Mouse (Mus musculus) A20 (cell line): ENCODE results near the gene Gse1.
A peak's percentile ranks its signal among the peaks of the same experiment; 100 is the strongest.

Source experiments
- DNase-seq: peaks from one replicate; pipeline ENCODE4 v3.0.0-alpha.2; 2011; ENCODE audit warnings: low read depth, low spot score

Gse1 gene

DNA sequence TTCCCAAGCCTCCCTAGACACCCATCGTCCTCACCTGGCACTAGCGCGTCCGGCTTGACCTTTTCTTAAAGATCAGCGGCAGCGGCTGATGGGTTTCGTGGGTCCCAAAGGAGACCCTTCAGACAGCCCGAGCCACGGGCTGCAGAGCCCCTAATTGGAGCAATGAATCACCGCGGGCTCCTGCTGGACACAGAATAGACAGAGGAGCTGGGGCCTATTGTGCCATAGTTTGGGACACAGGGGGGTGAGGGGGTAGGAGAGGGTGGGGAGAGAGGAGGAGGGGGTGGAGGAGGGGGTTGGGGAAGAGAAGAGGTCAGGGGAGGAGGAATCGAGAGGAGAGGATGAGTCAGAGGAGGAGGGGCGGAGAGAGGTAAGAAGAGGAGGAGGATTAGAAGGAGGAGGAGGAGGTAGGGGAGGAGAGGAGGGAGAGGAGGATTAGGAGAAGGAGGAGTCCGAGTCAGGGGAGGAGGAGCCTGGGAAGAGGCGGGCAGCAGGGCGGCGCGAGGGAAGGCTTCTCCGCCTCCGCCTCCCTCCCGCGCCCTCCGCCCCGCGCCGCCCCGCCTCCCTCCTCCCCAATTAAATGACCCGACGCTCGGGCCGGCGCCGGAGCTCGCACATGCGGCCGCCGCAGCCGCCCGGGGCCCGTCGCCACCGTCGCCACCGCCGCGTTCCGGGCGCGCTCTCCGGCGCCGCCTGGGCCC, at the start of gene Gse1:
Gene Gse1, plus strand, starts transcription at position 566 of the 701 bp plus-strand sequence.
- DNase-seq: no peak

GRCm38 (mm10) chr8:120179027-120179431, 49.2 kb upstream of the Gse1 start:
- peak; percentile 88 for DNase-seq

GRCm38 (mm10) chr8:120180445-120180970, 47.7 kb upstream of the Gse1 start:
- no peak for DNase-seq

DNA sequence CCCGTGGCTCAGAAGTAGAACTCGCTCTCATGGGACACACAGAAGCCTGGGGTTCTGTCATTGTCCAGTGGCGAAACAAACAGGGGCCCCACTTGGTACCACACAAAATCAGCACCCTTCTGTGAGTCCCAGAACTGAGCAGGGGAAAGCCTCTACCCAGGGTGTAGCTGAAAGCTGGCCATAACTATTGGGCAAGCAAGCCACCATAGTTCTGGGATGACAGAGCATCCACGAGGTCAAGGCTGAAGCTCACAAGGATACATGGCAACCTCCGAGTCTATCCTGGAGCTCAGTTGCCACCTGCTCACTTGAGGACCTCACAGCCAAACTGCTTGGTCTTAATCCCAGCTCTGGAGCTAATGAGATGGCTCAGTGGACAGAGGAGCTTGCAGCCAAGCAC, 47.0 kb upstream of the Gse1 start:
- DNase-seq: no peak

DNA sequence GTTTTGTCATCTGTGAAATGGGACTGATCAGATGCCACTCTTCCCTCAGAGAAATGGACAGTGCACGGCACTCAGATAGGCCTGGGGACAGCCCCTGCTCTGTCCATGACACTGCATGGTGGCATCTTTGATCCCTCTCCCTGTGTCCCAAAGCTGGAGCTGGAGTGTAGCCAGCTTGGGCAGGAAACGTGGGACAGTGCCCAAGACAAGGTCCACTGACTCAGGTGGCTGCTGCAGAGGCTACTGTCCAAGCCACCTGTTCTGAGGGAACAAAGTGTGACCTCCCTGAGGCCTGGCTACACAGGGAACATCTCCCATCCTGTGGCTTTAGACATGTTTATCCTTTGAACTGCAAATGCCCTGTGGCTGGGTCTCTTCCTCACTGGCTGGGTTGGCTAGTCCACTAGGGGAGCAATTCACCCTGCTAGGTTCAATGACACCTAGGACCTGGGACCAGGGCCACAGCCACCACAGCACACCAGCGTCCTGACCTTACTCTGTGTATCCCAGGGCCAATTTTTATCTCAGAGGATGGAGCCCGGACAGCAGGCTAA, 46.3 kb upstream of the Gse1 start:
- DNase-seq: no peak

DNA sequence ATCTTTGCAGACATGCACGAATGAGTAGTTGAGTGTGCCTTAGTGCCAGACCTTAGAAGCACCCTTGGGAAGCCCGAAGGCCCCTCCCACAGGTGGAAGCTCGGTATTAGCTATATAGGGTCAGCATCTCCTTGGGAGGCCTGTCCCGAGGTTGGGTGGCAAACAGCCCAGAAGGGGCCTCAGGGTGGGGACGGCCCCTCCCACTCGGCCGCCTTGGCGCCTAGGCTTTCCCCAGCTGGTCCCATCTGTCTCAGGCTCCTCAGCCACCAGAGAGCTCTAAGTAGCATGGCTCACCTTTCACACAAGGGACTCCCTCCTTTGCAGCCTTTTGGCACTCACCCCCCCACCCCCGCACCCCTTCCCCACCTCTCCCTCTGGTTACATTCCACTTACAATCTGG, 43.9 kb upstream of the Gse1 start:
- DNase-seq: no peak

- DNase-seq: no peak
Measured at GRCm38 (mm10) chr8:120184850-120185792, 43.1 kb upstream of the Gse1 start.

DNA sequence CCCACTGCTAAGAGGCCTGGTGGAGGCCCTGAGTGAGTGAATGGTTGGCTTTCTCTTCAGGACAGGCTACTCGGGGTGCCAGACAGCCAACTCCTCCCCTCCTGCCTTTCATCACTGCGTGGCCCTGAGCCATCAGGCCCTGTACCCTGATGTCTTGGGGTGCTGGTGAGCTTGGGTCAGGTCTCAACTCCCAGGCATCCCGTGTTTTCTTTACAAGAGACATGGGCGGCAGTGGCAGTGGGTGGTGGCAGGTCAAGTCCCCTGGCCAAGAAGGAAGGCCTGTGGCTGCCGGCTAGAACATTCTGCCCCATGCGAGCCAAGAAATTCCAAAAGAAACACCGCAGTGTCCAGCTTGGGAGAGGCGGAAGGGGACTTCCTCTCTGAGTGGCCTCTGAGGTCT, 41.8 kb upstream of the Gse1 start:
- no peak for DNase-seq

DNA sequence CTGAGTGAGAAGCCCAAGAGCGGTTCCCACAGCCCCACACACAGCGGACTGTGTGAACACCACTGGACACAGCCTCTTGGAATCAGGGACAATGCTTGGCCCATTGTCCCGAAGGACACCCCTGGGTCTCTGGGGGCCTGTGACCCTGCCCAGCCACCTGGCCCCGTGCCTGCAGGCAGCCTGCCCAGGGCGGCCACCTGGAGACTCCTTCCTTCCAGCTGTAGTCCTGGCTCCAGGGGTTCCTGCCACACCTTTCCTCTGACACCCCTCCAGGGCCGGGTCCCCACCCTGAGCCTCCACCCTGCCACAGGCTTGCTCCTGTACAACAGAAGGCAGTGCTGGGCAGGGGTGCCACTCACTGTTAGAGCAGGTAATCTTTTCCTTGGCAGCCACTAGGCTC, 39.7 kb upstream of the Gse1 start:
- no peak for DNase-seq

DNA sequence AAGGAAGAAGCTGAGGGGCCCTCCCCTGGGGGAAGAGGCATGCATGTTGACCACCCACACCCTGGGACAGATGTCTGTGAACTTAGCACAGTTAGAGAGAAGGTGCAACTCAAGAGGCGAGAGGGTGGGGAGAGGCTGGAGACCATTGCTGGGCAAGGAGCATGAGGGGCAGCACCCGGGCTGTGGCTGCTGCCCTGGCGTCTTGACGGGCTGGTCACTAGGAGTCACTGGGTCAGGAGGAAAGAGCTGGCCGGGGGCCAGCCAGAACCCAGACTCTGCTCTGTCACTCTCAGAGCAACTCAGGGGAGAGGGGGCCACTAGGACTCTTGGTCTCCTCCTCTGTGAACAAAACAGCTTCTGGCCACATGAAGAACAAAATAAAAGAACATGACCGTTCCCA, 38.8 kb upstream of the Gse1 start:
- no peak for DNase-seq

- no peak for DNase-seq
Measured at GRCm38 (mm10) chr8:120190107-120190809, 38.0 kb upstream of the Gse1 start.

- DNase-seq: no peak
Measured at GRCm38 (mm10) chr8:120190810-120191413, 37.3 kb upstream of the Gse1 start.

- no peak for DNase-seq
Measured at GRCm38 (mm10) chr8:120191633-120192032, 36.6 kb upstream of the Gse1 start.

DNA sequence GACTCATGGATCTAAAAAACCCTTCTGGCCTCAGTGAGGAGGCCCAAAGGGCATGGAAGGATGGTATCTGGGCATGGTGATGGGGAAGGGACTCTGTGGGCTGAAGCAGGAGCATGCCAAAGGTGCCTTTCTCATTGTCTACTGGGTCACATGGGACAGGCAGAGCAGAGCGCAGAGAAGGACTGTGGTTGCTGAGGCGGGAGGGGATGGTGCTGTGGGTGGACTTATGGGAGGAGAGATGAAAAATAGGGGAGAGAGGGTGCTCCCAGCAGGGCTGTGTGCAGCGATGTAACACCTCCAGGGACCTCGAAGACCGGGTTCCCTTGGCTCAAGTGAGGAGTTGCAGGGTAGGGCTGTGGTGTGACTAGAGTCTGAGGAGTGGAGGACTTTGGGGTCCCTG, 36.1 kb upstream of the Gse1 start:
- DNase-seq: no peak

DNA sequence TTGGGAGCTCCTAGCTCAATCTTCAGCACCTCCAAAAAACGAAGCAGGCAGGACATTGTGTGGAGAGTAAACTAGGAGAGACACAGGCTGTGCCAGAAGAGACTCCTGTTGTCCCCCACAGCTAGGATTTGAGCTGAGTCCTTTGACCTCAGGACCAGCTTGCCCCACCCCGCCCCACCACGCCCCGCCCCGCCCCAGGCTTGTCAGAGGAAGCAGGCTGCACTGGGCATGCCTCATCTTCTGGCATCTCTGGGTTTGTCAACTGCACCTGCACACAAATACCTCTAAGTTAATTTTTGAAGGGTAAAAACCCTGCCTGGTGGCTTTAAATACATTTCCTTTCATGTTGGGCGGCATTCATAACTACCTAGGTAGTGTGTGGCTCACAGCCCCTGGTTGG, 26.9 kb upstream of the Gse1 start:
- peak; percentile 83 for DNase-seq

- no peak for DNase-seq
Measured at GRCm38 (mm10) chr8:120202546-120202945, 25.7 kb upstream of the Gse1 start.

- no peak for DNase-seq
Measured at GRCm38 (mm10) chr8:120204736-120205360, 23.4 kb upstream of the Gse1 start.

DNA sequence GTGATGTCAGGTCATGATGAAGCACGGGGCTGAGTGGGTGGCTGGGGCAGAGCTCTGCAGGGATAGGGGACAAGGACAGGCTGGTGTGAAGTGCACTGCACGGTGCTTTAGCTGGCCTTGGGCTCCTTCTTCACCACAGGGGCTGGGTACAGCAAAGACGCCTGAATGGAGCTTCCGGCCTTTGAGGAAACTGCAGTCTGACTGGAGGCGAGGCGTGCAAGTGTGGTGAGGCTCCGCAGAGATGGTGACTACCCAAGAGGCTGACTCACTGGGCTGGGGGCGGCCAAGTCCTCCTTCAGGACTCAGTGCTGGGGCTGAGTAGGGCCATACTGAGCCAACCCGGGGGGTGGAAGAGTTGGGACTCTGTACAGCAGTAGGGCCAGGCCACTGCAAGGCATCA, 22.3 kb upstream of the Gse1 start:
- no peak for DNase-seq

DNA sequence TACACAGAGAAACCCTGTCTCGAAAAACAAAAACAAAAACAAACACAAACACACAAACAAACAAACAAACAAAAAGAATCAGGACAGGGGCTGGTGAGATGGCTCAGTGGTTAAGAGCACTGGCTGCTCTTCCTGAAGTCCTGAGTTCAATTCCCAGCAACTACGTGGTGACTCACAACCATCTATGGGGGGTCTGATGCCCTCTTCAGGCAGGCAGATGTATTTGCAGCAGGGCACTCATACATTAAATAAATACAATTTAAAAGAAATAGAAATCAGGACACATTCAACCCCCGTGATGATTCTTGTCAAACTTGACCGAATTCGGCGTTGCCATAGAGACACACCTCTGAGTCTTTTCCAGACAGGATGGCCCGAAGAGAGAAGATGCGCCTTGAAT, 20.9 kb upstream of the Gse1 start:
- peak; percentile 28 for DNase-seq

DNA sequence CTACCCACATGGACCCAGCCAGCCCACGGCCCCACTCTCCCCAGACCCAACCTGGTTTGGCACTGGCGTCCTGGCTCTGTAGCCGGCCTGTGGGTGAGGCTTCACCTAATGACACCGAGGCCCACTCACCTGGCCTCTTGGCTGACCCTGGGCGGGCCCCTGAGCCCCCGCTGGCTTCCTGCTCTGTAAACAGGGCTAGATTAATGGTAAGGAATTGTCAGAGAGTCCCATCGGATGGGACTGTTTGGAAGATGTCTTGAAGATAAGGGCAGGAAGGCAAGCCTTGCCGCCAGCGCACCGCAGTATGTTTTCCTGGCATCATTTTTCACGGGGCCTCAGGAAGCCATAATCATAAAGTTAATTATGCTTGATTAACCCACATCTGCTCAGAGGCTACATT, 20.1 kb upstream of the Gse1 start:
- no peak for DNase-seq

- DNase-seq: no peak
Measured at GRCm38 (mm10) chr8:120211345-120211744, 16.9 kb upstream of the Gse1 start.
